ENCODE assay signal across 28 mouse cellular contexts in the genomic region with DNA sequence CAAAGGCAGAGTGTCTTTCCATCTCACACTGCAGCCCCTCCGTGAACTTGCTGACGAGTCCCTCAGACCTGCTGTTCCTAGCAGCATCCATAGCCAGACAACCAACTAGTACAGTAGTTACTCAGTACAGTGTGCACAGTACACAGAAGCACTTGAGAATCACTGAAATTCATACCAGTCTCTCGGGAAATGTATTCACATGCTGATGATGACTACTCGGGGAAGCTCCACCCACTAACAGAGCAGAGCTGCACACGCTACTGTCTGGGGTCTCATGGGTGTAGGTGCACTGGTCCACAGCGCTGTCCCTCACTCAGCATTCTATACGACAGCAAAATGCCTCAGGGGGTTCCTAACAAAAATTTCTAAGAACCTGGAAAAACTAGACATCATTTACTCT. TPM values are rescaled to one million over a fixed set of nuclear protein-coding genes. Genes with fewer than 3 reads are reported as not detected.
A peak's percentile ranks its signal among the peaks of the same experiment; 100 is the strongest.
DNase-seq lines count a peak whose midpoint lies in the region; ATAC-seq and TF ChIP-seq lines count a peak whose summit lies in the region.
"Had no signal": no experiment of that assay in that cellular context is flagged by ENCODE, and none has a peak within 500 bp of the region (broad histone marks: within the 10 kb centered on the region; RNA-seq: fewer than 3 reads in every experiment).

No protein-coding gene starts in this region.

- dilution Hi-C loops in CH12.LX (cut with MboI; ENCODE audit: extremely low pct_ligation_motif_present, extremely low pct_unique_long_range_greater_than_20kb, low sequenced_read_pairs) = loop anchor here (25.0 kb wide), 1 partner anchor 107 kb away; no protein-coding TSS in a partner anchor

- in situ Hi-C loops in CH12.LX (cut with MboI; ENCODE audit: low pct_ligation_motif_present, low pct_unique_long_range_greater_than_20kb, low sequenced_read_pairs) = no loop called here

- TF ChIP-seq CTCF in CH12.LX (conservative IDR thresholded peaks at IDR 0.05 in 1 of 2, IDR thresholded peaks at IDR 0.05 in 1 of 2; ENCODE audit: low read depth in 2 of 2, low read length in 2 of 2) = no peak

- 81% methylated on average over 7 of the region's 7 CpGs for WGBS in embryonic facial prominence, embryonic 11.5 days
- 82% methylated on average over 7 of the region's 7 CpGs for WGBS in embryonic facial prominence, embryonic 10.5 days

- no peak overlapping the region for H3K4me2 ChIP-seq in embryonic facial prominence, embryonic 11.5 days (ENCODE audit: low read depth, low read length)
- H3K4me2 ChIP-seq in CH12.LX (ENCODE audit: insufficient read depth, low read depth, poor library complexity, severe bottlenecking) = no peak overlapping the region
- H3K4me2 ChIP-seq: embryonic facial prominence, embryonic 12.5 days; forebrain, embryonic 13.5 days; heart, embryonic 12.5 days; heart, embryonic 15.5 days; hindbrain, embryonic 13.5 days had no signal

- H3K27ac ChIP-seq in embryonic facial prominence, embryonic 11.5 days (replicated peaks; ENCODE audit: low read depth, low read length) = no peak overlapping the region
- no peak overlapping the region for H3K27ac ChIP-seq in embryonic facial prominence, embryonic 10.5 days (replicated peaks)
- no peak overlapping the region for H3K27ac ChIP-seq in CH12.LX (ENCODE audit: insufficient read depth, low read depth)
- H3K27ac ChIP-seq: embryonic facial prominence, embryonic 12.5 days; forebrain, embryonic 10.5 days; forebrain, embryonic 13.5 days; heart, embryonic 15.5 days; hindbrain, embryonic 10.5 days; hindbrain, embryonic 13.5 days had no signal

- TF ChIP-seq RAD21 in CH12.LX (IDR thresholded peaks at IDR 0.05; ENCODE audit: low read depth, low read length) = no peak

- H3K79me2 ChIP-seq in CH12.LX (replicated peaks; ENCODE audit: control insufficient read depth, extremely low read depth, insufficient read depth, poor library complexity, severe bottlenecking) = no peaks in the 10 kb centered on the region; the same call in 1 of the 2 replicates

- no peaks in the 10 kb centered on the region for H3K9me3 ChIP-seq in embryonic facial prominence, embryonic 11.5 days (replicated peaks; ENCODE audit: control insufficient read depth, low read length)
- H3K9me3 ChIP-seq in embryonic facial prominence, embryonic 10.5 days = no peaks in the 10 kb centered on the region
- no peaks in the 10 kb centered on the region for H3K9me3 ChIP-seq in CH12.LX (replicated peaks; ENCODE audit: low read length)
- H3K9me3 ChIP-seq: embryonic facial prominence, embryonic 12.5 days; forebrain, embryonic 10.5 days; forebrain, embryonic 13.5 days; heart, embryonic 12.5 days; heart, embryonic 15.5 days; hindbrain, embryonic 10.5 days; hindbrain, embryonic 13.5 days had no signal

- TF ChIP-seq POLR2A in CH12.LX (IDR thresholded peaks at IDR 0.05; ENCODE audit: low read depth, low read length) = no peak

- ATAC-seq in embryonic facial prominence, embryonic 11.5 days (replicated peaks; ENCODE audit: insufficient number of reproducible peaks, low FRiP score, low TSS enrichment, low read depth) = 0 out of 2 replicates have a peak, but pooled peaks have one; percentile 39
- ATAC-seq: forebrain, embryonic 13.5 days; forebrain, embryonic 16.5 days; hindbrain, embryonic 16.5 days; inflammation-experienced regulatory T-cells, adult 6 months; intestine, embryonic 16.5 days had no signal

- no peak overlapping the region for H3K9ac ChIP-seq in embryonic facial prominence, embryonic 11.5 days (replicated peaks; ENCODE audit: low read length)
- no peak overlapping the region for H3K9ac ChIP-seq in CH12.LX (ENCODE audit: insufficient read depth, low read depth)
- H3K9ac ChIP-seq: embryonic facial prominence, embryonic 12.5 days; forebrain, embryonic 13.5 days; heart, embryonic 12.5 days; heart, embryonic 15.5 days; hindbrain, embryonic 13.5 days had no signal

- no peak overlapping the region for H3K4me3 ChIP-seq in embryonic facial prominence, embryonic 11.5 days (ENCODE audit: low read depth, low read length)
- no peak overlapping the region for H3K4me3 ChIP-seq in embryonic facial prominence, embryonic 10.5 days
- H3K4me3 ChIP-seq in CH12.LX (replicated peaks in 1 of 3; ENCODE audit: low read depth in 2 of 3, low read length in 2 of 3, poor library complexity in 1 of 3) = no peak overlapping the region
- H3K4me3 ChIP-seq: embryonic facial prominence, embryonic 12.5 days; forebrain, embryonic 10.5 days; forebrain, embryonic 13.5 days; heart, embryonic 12.5 days; heart, embryonic 15.5 days; hindbrain, embryonic 10.5 days; hindbrain, embryonic 13.5 days had no signal

- no peaks in the 10 kb centered on the region for H3K4me1 ChIP-seq in embryonic facial prominence, embryonic 11.5 days (ENCODE audit: control insufficient read depth, insufficient read depth, low read length)
- H3K4me1 ChIP-seq in embryonic facial prominence, embryonic 10.5 days = no peaks in the 10 kb centered on the region
- peaks cover 0 to 32% of the 10 kb centered on the region in 2 experiments; a peak in 3 of 4 replicates for H3K4me1 ChIP-seq in CH12.LX (ENCODE audit: control insufficient read depth in 1 of 2, insufficient read depth in 2 of 2)
- H3K4me1 ChIP-seq: embryonic facial prominence, embryonic 12.5 days; forebrain, embryonic 10.5 days; forebrain, embryonic 13.5 days; heart, embryonic 12.5 days; hindbrain, embryonic 10.5 days; hindbrain, embryonic 13.5 days had no signal

- no peak for TF ChIP-seq EP300 in CH12.LX (IDR thresholded peaks at IDR 0.05; ENCODE audit: low read length)

- no peaks in the 10 kb centered on the region for H3K27me3 ChIP-seq in embryonic facial prominence, embryonic 11.5 days (ENCODE audit: control insufficient read depth, insufficient read depth, low read length)
- no peaks in the 10 kb centered on the region for H3K27me3 ChIP-seq in embryonic facial prominence, embryonic 10.5 days (replicated peaks; ENCODE audit: low read depth, poor library complexity, severe bottlenecking)
- H3K27me3 ChIP-seq in CH12.LX (replicated peaks) = no peaks in the 10 kb centered on the region
- H3K27me3 ChIP-seq: embryonic facial prominence, embryonic 12.5 days; forebrain, embryonic 13.5 days; heart, embryonic 12.5 days; heart, embryonic 15.5 days; hindbrain, embryonic 13.5 days had no signal

- no peaks in the 10 kb centered on the region; the same call in none of the 2 replicates for H3K36me3 ChIP-seq in embryonic facial prominence, embryonic 11.5 days (replicated peaks; ENCODE audit: control insufficient read depth, insufficient read depth, low read depth, low read length)
- peaks cover 72% of the 10 kb centered on the region for H3K36me3 ChIP-seq in embryonic facial prominence, embryonic 10.5 days (replicated peaks)
- H3K36me3 ChIP-seq in CH12.LX (replicated peaks in 1 of 2; ENCODE audit: control insufficient read depth in 1 of 2, insufficient read depth in 1 of 2, low read length in 1 of 2) = peaks cover 43 to 82% of the 10 kb centered on the region in 2 experiments

- no peak for DNase-seq in embryonic facial prominence, embryonic 11.5 days (ENCODE audit: low spot score)
- DNase-seq in embryonic facial prominence, embryonic 10.5 days (ENCODE audit: low spot score) = no peak
- DNase-seq in CH12.LX (ENCODE audit: extremely low read depth) (peak; percentile 28), ZHBTc4 (ENCODE audit: low read depth, low spot score) (peak; percentile 59)
- DNase-seq in induced T-regulatory cell, adult 2 months (ENCODE audit: low read depth) = peak; percentile 7
- no peak for DNase-seq in left cerebral cortex, adult 18-20 months (ENCODE audit: low spot score in 2 of 2)
- no peak for DNase-seq in cerebellum, adult 18-20 months
- DNase-seq: adrenal gland, postnatal 10 days; adrenal gland, postnatal 36 days; cerebellum, adult 2 months; cerebellum, adult 9-11 months; cerebellum, postnatal 36 days; embryo, embryonic 11 days; gastrocnemius, postnatal 10 days; gastrocnemius, postnatal 36 days; heart, postnatal 10 days; heart, postnatal 36 days had no signal

TF ChIP-seq in CH12.LX, 34 proteins besides CTCF, POLR2A, EP300 and RAD21:
- TF ChIP-seq MAX (IDR thresholded peaks at IDR 0.05; ENCODE audit: low read length) (no peak), NELFE (IDR thresholded peaks at IDR 0.05; ENCODE audit: low read depth, low read length) (no peak), IRF4 (IDR thresholded peaks at IDR 0.05; ENCODE audit: low read depth, low read length) (no peak), HCFC1 (IDR thresholded peaks at IDR 0.05; ENCODE audit: low read depth, low read length) (no peak), ZC3H11A (IDR thresholded peaks at IDR 0.05; ENCODE audit: low read depth, low read length) (no peak), ELF1 (IDR thresholded peaks at IDR 0.05; ENCODE audit: low read depth, low read length) (no peak), MXI1 (IDR thresholded peaks at IDR 0.05; ENCODE audit: low read depth, low read length) (no peak), SIN3A (IDR thresholded peaks at IDR 0.05; ENCODE audit: low read length) (no peak), ZKSCAN1 (IDR thresholded peaks at IDR 0.05; ENCODE audit: borderline replicate concordance, low read depth, low read length) (no peak), BHLHE40 (IDR thresholded peaks at IDR 0.05; ENCODE audit: low read depth, low read length) (no peak), USF1 (IDR thresholded peaks at IDR 0.05; ENCODE audit: low read depth, low read length) (no peak), ZMIZ1 (IDR thresholded peaks at IDR 0.05; ENCODE audit: low read depth, low read length) (no peak), TBP (conservative IDR thresholded peaks at IDR 0.05; ENCODE audit: low read depth, low read length) (no peak)
TF ChIP-seq in CH12.LX: peak in this region for 0.

RNA-seq across cellular contexts. Expression of gene C2cd5, which starts 19.2 kb away (rescaled TPM):
- 22.4 and 22.5 TPM in 2 replicates for polyA plus RNA-seq in embryonic facial prominence, embryonic 11.5 days (2014; fragmentation: Nextera tagmentation; extraction: Ambion mirVana)
- 31.3 and 34.9 TPM in 2 replicates for polyA plus RNA-seq in embryonic facial prominence, embryonic 10.5 days (2016; fragmentation: Nextera tagmentation; extraction: Ambion mirVana)
- total RNA-seq in CH12.LX (2012; rRNA removed) (17.8 and 19.7 TPM in 2 replicates), CH12.LX (2014; rRNA removed) (19.1 and 20.8 TPM in 2 replicates)
- polyA plus RNA-seq in CH12.LX (2012; ENCODE audit: insufficient read length, low read depth) = 22.3 and 22.9 TPM in 2 replicates
- 10 to 100 TPM; 89.5 to 92.6 TPM for total RNA-seq in left cerebral cortex, adult 18-20 months (2021)

Comparison
In these comparisons a context has a peak if more than half of its experiments do, and no peak if none do; other contexts are left out.
1. DNase-seq: peak in CH12.LX (single experiment), ZHBTc4 (single experiment) and induced T-regulatory cell, adult 2 months (single experiment); none in embryonic facial prominence, embryonic 11.5 days (single experiment), embryonic facial prominence, embryonic 10.5 days (single experiment), left cerebral cortex, adult 18-20 months (0 of 2) and cerebellum, adult 18-20 months (0 of 2).